ENCODE assay signal across 23 mouse cellular contexts in genomic region chr19:44000061-44000460, GRCm38 (mm10). TPM values are rescaled to one million over a fixed set of nuclear protein-coding genes. Genes with fewer than 3 reads are reported as not detected.
"Had no signal": no experiment of that assay in that cellular context is flagged by ENCODE, and none has a peak within 500 bp of the region (broad histone marks: within the 10 kb centered on the region; RNA-seq: fewer than 3 reads in every experiment).

No protein-coding gene starts in this region.

- H3K27me3 ChIP-seq: intestine, embryonic 15.5 days; kidney, embryonic 15.5 days; midbrain, embryonic 12.5 days; stomach, embryonic 15.5 days had no signal

- H3K27ac ChIP-seq: intestine, embryonic 15.5 days; kidney, embryonic 15.5 days; left cerebral cortex, adult 2 months; macrophage; midbrain, embryonic 12.5 days; stomach, embryonic 15.5 days had no signal

- H3K4me1 ChIP-seq: intestine, embryonic 15.5 days; kidney, embryonic 15.5 days; midbrain, embryonic 12.5 days; stomach, embryonic 15.5 days had no signal

- H3K4me3 ChIP-seq: intestine, embryonic 15.5 days; kidney, embryonic 15.5 days; left cerebral cortex, adult 2 months; midbrain, embryonic 12.5 days; stomach, embryonic 15.5 days had no signal

- H3K4me2 ChIP-seq: intestine, embryonic 15.5 days; kidney, embryonic 15.5 days; midbrain, embryonic 12.5 days; stomach, embryonic 15.5 days had no signal

- ATAC-seq: intestine, embryonic 15.5 days; midbrain, embryonic 16.5 days had no signal

- DNase-seq: kidney, adult 11 months; kidney, adult 8-10 months; kidney, postnatal 10 days; kidney, postnatal 36 days; layer of hippocampus, postnatal 36 days; lung, adult 2 months; lung, postnatal 14 days; spleen, adult 18-20 months; thymus, postnatal 25 days had no signal

- H3K9me3 ChIP-seq: intestine, embryonic 15.5 days; kidney, embryonic 15.5 days; midbrain, embryonic 12.5 days; stomach, embryonic 15.5 days had no signal

- H3K36me3 ChIP-seq: intestine, embryonic 15.5 days; kidney, embryonic 15.5 days; midbrain, embryonic 12.5 days; stomach, embryonic 15.5 days had no signal

- H3K9ac ChIP-seq: intestine, embryonic 15.5 days; kidney, embryonic 15.5 days; midbrain, embryonic 12.5 days; stomach, embryonic 15.5 days had no signal

RNA-seq across cellular contexts. Expression of gene Cpn1, which starts 13.7 kb away (rescaled TPM):
- total RNA-seq: monocyte, adult 5-6 weeks had no signal
- polyA plus RNA-seq: limb, embryonic 11.5 days; macrophage had no signal

RNA-seq across cellular contexts. Expression of gene Cyp2c23, which starts 28.9 kb away (rescaled TPM):
- total RNA-seq: layer of hippocampus, adult 8-10 months; layer of hippocampus, postnatal 10 days; layer of hippocampus, postnatal 36 days; megakaryocyte, adult 5-6 weeks; monocyte, adult 5-6 weeks had no signal
- polyA plus RNA-seq: midbrain, embryonic 12.5 days; midbrain, embryonic 16.5 days; neural tube, embryonic 11.5 days; neural tube, embryonic 14.5 days had no signal
